Mouse (Mus musculus) embryo, embryonic 10 days (tissue): Measurements from ENCODE around the gene Tnxb.
"Not testable (repeated sequence)": the region's sequence is repeated elsewhere in the genome, so short reads cannot be mapped to it uniquely, and the experiment has no call there.

Experiments used
- DNase-seq: peaks from one replicate; pipeline ENCODE4 v3.0.0-alpha.2; 2015; ENCODE audit warnings: low spot score

The Tnxb gene

DNA sequence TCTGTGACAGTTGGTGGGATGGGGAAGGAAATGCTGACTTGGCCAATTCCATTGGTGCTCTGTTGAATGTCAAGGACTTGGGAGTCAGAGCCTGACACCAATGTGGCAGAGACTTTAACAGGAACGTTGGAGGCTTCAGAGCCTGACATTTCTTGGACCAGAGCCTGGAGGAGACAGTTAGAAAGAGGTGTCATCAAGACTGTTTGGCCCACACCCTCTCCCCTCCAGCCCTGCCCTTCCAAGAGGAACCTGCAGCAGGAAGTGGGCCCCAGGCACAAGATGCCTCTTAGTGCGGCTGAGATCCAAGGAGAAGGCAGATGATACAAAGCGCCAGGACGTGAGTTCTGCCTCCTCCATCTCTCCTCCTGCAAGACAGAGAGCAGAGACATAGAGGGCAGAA lies 69.9 kb downstream of the Tnxb start:
- no peak for DNase-seq

DNA sequence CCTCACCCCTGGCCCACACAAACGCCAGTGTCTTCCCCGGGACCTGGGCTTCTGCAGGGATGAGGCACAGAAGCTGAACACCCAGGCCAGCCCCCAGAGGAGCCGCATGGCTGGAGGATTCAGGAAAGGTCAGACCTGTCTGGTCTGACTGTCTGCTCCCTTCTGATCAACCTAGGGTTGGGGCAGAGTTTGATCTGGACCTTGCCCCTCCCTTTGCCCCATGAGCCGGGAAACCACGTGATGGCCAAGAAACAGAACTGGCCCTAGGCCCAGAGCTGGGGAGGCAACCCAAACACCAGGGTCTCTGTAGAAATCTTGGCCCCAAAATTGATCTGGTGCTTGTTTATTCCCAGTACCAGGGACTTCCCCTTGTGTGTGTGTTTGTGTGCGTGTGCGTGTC lies 73.4 kb downstream of the Tnxb start, which contains the start of gene C4b:
Gene C4b (minus strand): TSS at position 164 of the 400 bp plus-strand sequence.
- no peak for DNase-seq

DNA sequence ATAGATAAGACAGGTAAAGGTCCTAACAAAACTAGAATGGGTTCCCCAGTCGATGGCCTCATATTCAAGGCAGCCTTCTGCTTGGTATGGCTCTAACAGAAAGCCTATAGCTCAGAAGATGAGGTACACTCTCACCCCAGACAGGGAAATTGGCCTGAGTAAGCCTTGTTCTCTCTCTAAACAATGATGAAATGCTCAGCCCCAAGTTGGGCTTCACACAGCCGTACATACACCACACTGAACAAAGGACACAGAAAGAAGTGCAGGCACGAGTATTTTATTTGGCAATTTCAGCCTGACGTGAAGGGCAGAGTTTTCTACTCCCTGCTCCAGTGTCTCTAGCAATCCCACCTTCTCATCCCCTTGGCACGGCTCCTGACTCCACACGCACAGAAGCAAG lies 73.9 kb downstream of the Tnxb start:
- no peak for DNase-seq

DNA sequence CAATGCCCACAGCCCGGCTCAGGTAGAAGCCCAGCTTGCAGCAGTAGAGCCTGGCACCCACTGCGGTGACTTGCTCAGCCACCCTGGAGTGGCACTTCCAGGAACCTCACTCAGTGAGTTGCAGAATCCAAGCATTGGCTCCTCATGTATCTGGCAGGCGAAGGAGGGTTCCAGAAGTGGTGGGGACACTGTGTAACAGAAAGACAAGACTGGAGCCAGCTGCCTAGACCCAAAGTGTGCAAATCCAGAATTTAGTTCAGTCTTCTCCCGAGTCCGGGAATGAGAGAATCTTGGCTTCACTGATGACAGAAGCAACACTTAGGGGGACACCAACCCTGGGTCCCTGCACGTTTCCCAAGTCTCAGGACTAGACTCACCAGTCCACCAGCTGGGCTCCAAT lies 74.3 kb downstream of the Tnxb start:
- DNase-seq = not testable (repeated sequence)

DNA sequence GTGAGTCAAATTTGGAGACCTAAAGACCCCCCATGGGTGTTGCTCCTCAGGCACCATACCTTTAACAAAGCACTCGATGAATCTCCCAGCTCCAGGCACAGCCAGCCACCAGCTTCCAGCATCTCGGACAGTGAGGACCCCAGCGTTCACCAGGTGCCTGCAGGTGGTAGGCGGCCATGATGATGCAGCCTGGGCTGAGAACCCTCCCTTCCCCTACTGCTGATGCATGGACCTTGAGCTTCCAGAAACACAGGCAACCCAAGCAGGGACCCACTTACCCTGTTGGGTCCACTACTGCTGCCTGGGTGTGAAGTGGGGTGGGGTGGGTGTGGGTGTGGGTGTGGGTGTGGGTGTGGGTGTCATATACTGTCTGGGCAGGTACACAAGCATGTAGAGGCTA lies 74.8 kb downstream of the Tnxb start:
- not testable (repeated sequence) for DNase-seq

DNA sequence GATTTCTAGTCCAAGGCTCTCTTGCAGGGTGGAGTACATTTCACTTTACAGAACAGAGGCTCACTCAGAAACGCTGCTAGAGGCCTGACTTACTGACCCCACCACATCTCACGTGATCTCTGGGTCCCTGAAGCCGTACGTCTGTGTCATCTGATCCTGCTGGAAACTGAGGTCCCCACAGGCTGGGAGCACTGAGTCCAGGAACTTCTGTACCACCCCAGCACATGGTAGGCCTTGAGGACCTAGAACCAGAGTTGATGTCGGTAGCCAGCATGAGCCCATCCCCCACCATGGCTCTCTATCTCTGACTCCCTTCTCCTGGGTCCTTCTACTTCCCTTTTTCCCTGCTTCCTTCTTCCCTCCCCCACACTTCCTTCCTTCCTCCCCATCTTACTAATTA lies 76.2 kb downstream of the Tnxb start:
- DNase-seq = no peak

DNA sequence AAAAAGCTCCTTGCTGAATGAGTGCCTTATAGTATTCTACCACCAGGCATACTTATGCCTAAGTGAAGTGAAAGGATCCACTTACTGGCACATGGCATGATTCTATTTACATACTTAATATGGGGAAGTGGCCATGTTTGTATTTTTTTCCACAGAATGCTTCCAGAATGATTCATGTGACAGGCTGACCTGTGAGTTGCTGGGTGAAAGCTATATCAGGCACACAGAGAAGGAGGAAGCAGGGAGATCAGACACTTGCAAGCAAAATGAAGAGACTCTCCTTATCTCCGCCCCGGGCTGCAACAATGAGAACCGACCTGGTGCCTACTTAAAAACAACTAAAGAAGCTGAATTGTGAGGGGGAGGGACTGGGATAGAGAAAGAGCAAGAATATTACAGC lies 91.1 kb downstream of the Tnxb start:
- no peak for DNase-seq
